Mouse (Mus musculus): Measurements from ENCODE around the gene Cenpb. TPM values are rescaled to one million over a fixed set of nuclear protein-coding genes. Genes with fewer than 3 reads are reported as not detected.

The Cenpb gene
- 15.5 TPM for polyA plus RNA-seq (2014; fragmentation: Illumina TruSeq; extraction: RNeasy Lipid Tissue Mini Kit (QIAGEN cat#74804))

DNA sequence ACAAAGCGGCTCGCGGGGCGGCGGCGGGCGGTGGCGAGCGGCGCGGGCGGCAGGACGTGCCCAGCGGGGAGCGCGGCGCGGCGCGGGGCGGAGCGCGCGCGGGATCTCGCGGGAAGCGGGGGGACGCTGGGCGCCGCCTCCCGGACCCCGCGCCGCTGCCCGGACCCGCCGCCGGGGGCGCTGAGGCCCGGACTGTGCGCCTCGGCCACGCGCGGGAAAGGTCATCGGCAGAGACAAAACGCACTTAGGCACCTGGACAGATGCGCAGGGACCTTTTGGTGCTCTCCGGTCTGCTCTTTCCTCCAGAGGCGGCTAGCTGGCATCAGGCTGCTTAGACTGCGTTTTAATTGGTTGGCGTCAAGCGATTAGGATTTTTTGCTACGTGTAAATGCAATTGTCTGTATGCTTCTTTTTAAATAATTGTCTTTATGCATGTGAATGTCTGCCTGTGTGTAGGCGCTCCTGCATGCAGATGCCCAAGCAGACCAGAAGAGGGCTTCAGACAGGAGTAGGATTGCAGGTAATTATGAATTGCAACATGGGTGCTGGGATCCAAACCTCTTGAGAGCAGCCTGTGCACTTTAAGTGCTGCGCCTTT is at the start of gene Cenpb:
Cenpb (minus strand) TSS at position 78 of the 598 bp plus-strand sequence.

DNA sequence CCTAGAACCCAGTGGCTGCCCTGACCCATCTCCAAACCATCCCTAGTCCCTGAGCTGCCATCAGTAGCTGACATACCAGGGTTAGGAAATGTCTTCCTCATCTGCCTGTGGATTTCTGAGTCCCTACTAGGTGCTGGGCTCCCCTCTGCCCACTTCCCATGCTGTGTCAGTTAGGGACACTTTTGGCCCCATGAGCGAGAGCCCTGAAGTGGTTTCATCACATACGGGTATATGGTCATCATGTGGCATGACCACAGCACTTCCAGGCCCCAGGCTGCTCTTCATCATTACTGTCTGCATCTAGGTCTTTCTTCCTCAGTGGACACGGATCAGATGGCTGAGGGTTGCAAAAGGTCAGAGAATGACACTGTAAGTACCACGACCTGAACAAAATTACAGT is 26.9 kb upstream of the Cenpb start, which contains the start of gene Ap5s1:
Ap5s1 (plus strand) TSS at position 301 of the 400 bp plus-strand sequence.

DNA sequence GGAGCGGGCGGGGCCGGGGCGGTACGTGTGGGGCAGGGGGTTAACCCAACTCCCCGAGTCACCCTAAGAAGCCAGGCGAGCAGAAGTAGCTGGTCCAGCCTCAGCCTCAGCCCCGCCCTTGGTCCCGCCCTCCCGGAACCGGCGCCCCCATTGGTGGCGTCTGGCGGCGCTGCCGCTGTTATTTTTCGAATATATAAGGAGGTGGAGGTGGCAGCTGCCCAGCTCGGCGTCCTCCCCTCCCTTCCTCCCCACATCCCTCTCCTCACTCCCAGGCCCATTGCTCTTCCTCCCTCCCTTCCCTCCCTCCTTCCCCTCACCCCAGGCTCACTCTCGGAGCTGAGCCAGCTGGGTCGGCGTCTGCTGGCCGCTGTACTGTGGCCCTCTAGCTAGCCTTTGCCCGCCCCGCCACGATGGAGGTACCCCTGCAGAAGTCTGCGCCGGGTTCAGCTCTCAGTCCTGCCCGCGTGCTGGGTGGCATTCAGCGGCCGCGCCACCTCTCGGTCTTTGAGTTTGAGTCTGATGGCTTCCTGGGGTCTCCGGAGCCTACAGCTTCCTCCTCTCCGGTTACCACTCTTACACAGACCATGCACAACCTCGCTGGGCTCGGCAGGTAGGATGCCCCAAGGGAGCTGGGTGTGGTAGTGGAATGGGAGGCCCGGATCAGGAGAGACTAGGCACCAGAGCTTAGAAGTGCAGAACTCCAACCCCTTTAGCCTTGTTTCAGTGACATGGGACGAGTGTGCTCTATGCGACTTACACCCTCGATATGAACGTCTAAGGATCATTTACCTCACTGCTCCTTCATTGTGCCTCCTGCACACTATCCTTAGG is 7.1 kb upstream of the Cenpb start, which contains the start of the genes Cdc25b and Spef1:
Cdc25b (plus strand) TSS at position 179 of the 831 bp plus-strand sequence.
Spef1 (minus strand) TSS at position 512 of the 831 bp plus-strand sequence.

DNA sequence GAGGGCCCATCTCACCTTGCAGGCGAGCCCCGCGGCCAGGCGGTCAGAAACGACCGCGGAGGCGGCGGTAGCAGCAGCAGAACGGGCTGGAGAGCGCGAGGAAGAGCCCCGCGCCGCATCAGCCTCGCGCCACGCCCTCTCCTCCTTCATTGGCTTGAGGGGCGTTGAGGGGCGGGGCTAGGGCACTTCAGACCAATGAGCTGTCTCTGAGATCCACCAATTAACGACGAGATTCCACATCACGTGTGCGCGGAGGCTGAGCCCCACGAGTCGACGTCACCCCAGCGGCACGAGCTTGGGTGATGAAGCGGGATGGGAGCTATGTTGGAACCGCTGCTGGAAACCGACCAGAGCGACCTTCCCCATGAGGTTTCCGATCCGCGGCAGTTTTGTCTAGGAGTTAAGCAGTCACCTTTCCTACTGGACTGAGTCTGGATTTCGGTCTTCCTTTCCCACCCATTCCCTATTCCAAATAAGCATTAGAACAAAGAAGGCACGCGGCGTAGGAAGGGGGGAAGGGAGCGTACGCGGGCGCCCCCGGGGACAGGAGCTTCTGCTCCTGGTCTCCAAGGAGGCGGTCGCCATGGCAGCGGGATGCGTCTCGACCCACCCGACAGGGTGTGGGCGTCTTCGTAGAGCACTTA is 19.8 kb downstream of the Cenpb start, which contains the start of gene 1700037H04Rik:
1700037H04Rik (minus strand) TSS at position 144 of the 644 bp plus-strand sequence.

DNA sequence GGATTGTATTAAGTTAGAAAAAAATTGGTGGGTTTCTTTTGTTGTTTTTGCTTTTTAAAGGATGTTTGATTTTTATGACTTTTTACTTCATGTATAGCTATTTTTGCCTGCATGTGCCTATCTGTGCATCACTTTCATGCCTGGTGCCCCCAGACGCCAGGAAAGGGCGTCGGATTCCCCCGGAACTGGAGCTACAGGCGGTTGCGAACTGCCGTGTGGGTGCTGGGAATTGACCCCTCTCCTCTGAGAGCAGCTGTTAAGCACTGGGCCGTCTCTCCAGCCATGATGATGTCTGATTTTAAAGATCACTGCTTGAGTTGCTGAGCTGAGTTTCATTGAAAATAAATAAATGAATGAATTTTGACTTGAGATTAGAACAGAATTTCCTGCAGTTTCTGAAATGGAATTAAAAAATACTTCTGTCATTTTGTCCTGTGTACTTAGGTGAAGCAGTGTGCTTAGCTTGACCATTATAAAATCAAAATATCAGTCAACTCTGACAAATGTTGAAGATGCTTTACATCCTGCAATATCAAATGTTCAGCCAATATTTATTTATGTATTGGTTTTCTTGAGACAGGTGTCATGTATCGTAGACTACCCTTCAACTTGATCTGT is 46.8 kb downstream of the Cenpb start, which contains the start of gene Gm11037:
Gm11037 (plus strand) TSS at position 568 of the 618 bp plus-strand sequence.

DNA sequence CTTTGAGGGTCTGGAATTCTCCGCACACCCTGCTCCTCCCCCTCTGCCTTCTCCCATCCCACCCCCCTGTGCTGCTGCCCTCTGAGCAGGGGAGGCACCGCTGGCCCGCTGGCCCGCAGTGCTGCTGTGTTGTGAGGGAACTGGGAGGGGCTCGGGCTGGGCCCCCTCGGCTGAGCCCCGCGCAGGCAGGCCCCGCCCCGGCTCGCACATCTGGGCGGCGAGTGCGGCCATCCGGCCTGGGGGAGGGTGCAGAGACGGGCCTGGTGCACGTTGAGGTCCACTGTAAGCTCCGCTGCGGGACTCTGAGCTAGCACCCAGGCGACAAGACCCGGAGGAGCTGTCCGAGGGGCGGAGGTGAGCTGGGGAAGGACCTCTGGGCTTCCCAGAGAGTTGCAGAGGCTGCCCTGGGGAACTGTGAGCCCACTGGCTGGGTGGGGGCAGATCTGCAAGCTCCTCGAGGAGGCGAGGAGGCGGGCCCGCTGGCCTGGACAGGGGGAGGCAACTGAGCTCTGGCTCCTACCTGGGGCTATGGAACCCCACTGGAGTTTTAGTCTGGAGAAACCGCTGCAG is 52.6 kb downstream of the Cenpb start, which contains the start of gene Hspa12b:
Hspa12b (plus strand) TSS at position 120 of the 570 bp plus-strand sequence.

Other genes with a start within 250 kb of the Cenpb start
- 0.34 TPM for gene Gfra4, start 137.0 kb downstream of the Cenpb start, polyA plus RNA-seq (2014; fragmentation: Illumina TruSeq; extraction: RNeasy Lipid Tissue Mini Kit (QIAGEN cat#74804))
- gene Adam33, start 116.3 kb downstream of the Cenpb start, polyA plus RNA-seq (2014; fragmentation: Illumina TruSeq; extraction: RNeasy Lipid Tissue Mini Kit (QIAGEN cat#74804)) = 0.57 TPM
- gene Siglec1, start 93.3 kb downstream of the Cenpb start, polyA plus RNA-seq (2014; fragmentation: Illumina TruSeq; extraction: RNeasy Lipid Tissue Mini Kit (QIAGEN cat#74804)) = 1.2 TPM
- gene Hspa12b, start 52.8 kb downstream of the Cenpb start, polyA plus RNA-seq (2014; fragmentation: Illumina TruSeq; extraction: RNeasy Lipid Tissue Mini Kit (QIAGEN cat#74804)) = 1.5 TPM
- not detected for gene Gm11037, start 46.6 kb downstream of the Cenpb start, polyA plus RNA-seq (2014; fragmentation: Illumina TruSeq; extraction: RNeasy Lipid Tissue Mini Kit (QIAGEN cat#74804))
- 0.94 TPM for gene 1700037H04Rik, start 20.0 kb downstream of the Cenpb start, polyA plus RNA-seq (2014; fragmentation: Illumina TruSeq; extraction: RNeasy Lipid Tissue Mini Kit (QIAGEN cat#74804))
- gene Cdc25b, start 6.9 kb upstream of the Cenpb start, polyA plus RNA-seq (2014; fragmentation: Illumina TruSeq; extraction: RNeasy Lipid Tissue Mini Kit (QIAGEN cat#74804)) = 4.8 TPM
- 3.1 TPM for gene Spef1, start 7.2 kb upstream of the Cenpb start, polyA plus RNA-seq (2014; fragmentation: Illumina TruSeq; extraction: RNeasy Lipid Tissue Mini Kit (QIAGEN cat#74804))
- 3.4 TPM for gene Ap5s1, start 27.0 kb upstream of the Cenpb start, polyA plus RNA-seq (2014; fragmentation: Illumina TruSeq; extraction: RNeasy Lipid Tissue Mini Kit (QIAGEN cat#74804))
- 5.8 TPM for gene Mavs, start 54.0 kb upstream of the Cenpb start, polyA plus RNA-seq (2014; fragmentation: Illumina TruSeq; extraction: RNeasy Lipid Tissue Mini Kit (QIAGEN cat#74804))
- 79.5 TPM for gene Pank2, start 82.4 kb upstream of the Cenpb start, polyA plus RNA-seq (2014; fragmentation: Illumina TruSeq; extraction: RNeasy Lipid Tissue Mini Kit (QIAGEN cat#74804))
- 14.7 TPM for gene Rnf24, start 172.8 kb upstream of the Cenpb start, polyA plus RNA-seq (2014; fragmentation: Illumina TruSeq; extraction: RNeasy Lipid Tissue Mini Kit (QIAGEN cat#74804))

All from ovary, adult 10 weeks (tissue).